Mouse (Mus musculus): ENCODE measurements around the gene Ubox5. TPM values are rescaled to one million over a fixed set of nuclear protein-coding genes. Genes with fewer than 3 reads are reported as not detected.
"Not testable (repeated sequence)": the region's sequence is repeated elsewhere in the genome, so short reads cannot be mapped to it uniquely, and the experiment has no call there.

Gene Ubox5
- polyA plus RNA-seq, 1 experiment from 2014 or later = 14.4 TPM

GRCm38 (mm10) chr2:130655660-130656339 lies 26.0 kb upstream of the Ubox5 start:
- peak overlapping the region; percentile 44 for H3K9ac ChIP-seq (ENCODE audit: low read depth, low read length)
- peaks cover 16% of the 10 kb centered on the region; the same call in 1 of the 2 replicates for H3K36me3 ChIP-seq (ENCODE audit: control insufficient read depth, insufficient read depth, low read length)
- no peaks in the 10 kb centered on the region for H3K27me3 ChIP-seq (replicated peaks; ENCODE audit: control insufficient read depth, insufficient read depth, low read length)
- peak overlapping the region; percentile 90 for H3K27ac ChIP-seq (ENCODE audit: low read depth, low read length)
- peak overlapping the region; percentile 39; the same call in 1 of the 2 replicates for H3K4me2 ChIP-seq
- WGBS = 63% methylated on average over 6 of the region's 6 CpGs
- peak; percentile 87 for ATAC-seq (replicated peaks; ENCODE audit: low FRiP score)
- DNase-seq (ENCODE audit: low spot score) = no peak
- H3K4me1 ChIP-seq (replicated peaks; ENCODE audit: control insufficient read depth, insufficient read depth, low read length) = peaks cover 18% of the 10 kb centered on the region
- no peak overlapping the region for H3K4me3 ChIP-seq (ENCODE audit: low read depth, low read length)
- no peaks in the 10 kb centered on the region for H3K9me3 ChIP-seq (ENCODE audit: control insufficient read depth, low read length)

DNA sequence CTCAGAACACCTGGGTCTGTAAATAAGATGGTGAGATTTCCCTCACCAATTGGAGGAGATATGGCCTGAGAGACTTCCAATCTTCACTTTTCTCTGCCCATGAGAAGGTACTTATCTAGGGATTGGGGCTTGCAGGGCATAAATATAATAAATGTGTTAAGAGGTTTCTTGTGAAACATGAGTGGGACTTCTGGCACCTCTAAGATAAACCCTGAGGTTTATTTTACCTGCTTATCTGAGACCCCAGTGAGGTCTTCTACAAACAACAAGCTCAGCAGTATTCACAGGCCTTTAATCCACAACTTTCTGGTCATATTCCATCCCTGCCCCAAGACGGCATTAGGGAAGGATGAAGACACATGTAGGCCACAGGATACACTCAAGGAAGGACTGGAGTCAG lies 23.9 kb upstream of the Ubox5 start:
- H3K4me3 ChIP-seq (ENCODE audit: low read depth, low read length) = no peak overlapping the region
- 0 out of 2 replicates have a peak overlapping the region, but pooled peaks have one; percentile 1 for H3K4me2 ChIP-seq
- peaks cover 18% of the 10 kb centered on the region for H3K4me1 ChIP-seq (replicated peaks; ENCODE audit: control insufficient read depth, insufficient read depth, low read length)
- peaks cover 8% of the 10 kb centered on the region; the same call in 1 of the 2 replicates for H3K36me3 ChIP-seq (ENCODE audit: control insufficient read depth, insufficient read depth, low read length)
- H3K9ac ChIP-seq (ENCODE audit: low read depth, low read length) = no peak overlapping the region
- WGBS = 59% methylated on average over 1 of the region's 1 CpGs
- DNase-seq (ENCODE audit: low spot score) (no peak), ATAC-seq (replicated peaks; ENCODE audit: low FRiP score) (peak; percentile 63)
- H3K9me3 ChIP-seq (ENCODE audit: control insufficient read depth, low read length) = no peaks in the 10 kb centered on the region
- no peaks in the 10 kb centered on the region for H3K27me3 ChIP-seq (replicated peaks; ENCODE audit: control insufficient read depth, insufficient read depth, low read length)
- H3K27ac ChIP-seq (ENCODE audit: low read depth, low read length) = no peak overlapping the region

GRCm38 (mm10) chr2:130653303-130653702 lies 23.5 kb upstream of the Ubox5 start:
- ATAC-seq (replicated peaks; ENCODE audit: low FRiP score) (no peak), DNase-seq (ENCODE audit: low spot score) (no peak)
- H3K27me3 ChIP-seq (replicated peaks; ENCODE audit: control insufficient read depth, insufficient read depth, low read length) = no peaks in the 10 kb centered on the region
- no peaks in the 10 kb centered on the region for H3K9me3 ChIP-seq (ENCODE audit: control insufficient read depth, low read length)
- H3K4me1 ChIP-seq (replicated peaks; ENCODE audit: control insufficient read depth, insufficient read depth, low read length) = peaks cover 18% of the 10 kb centered on the region
- H3K36me3 ChIP-seq (ENCODE audit: control insufficient read depth, insufficient read depth, low read length) = peaks cover 6% of the 10 kb centered on the region; the same call in 1 of the 2 replicates
- no peak overlapping the region for H3K9ac ChIP-seq (ENCODE audit: low read depth, low read length)
- H3K27ac ChIP-seq (ENCODE audit: low read depth, low read length) = no peak overlapping the region
- H3K4me2 ChIP-seq = no peak overlapping the region
- WGBS = 81% methylated on average over 2 of the region's 2 CpGs
- H3K4me3 ChIP-seq (ENCODE audit: low read depth, low read length) = no peak overlapping the region

- H3K36me3 ChIP-seq (ENCODE audit: control insufficient read depth, insufficient read depth, low read length); H3K4me1 ChIP-seq (replicated peaks; ENCODE audit: control insufficient read depth, insufficient read depth, low read length); DNase-seq (ENCODE audit: low spot score); H3K27me3 ChIP-seq (replicated peaks; ENCODE audit: control insufficient read depth, insufficient read depth, low read length); H3K27ac ChIP-seq (ENCODE audit: low read depth, low read length); H3K4me2 ChIP-seq; H3K9ac ChIP-seq (ENCODE audit: low read depth, low read length); H3K4me3 ChIP-seq (ENCODE audit: low read depth, low read length); H3K9me3 ChIP-seq (ENCODE audit: control insufficient read depth, low read length); ATAC-seq (replicated peaks; ENCODE audit: low FRiP score): not testable (repeated sequence)
- WGBS = 71% methylated on average over 6 of the region's 6 CpGs
Observed at GRCm38 (mm10) chr2:130649028-130649427, 19.2 kb upstream of the Ubox5 start.

- no peak overlapping the region for H3K27ac ChIP-seq (ENCODE audit: low read depth, low read length)
- ATAC-seq (replicated peaks; ENCODE audit: low FRiP score) (no peak), DNase-seq (ENCODE audit: low spot score) (no peak)
- WGBS = 73% methylated on average over 4 of the region's 4 CpGs
- H3K9ac ChIP-seq (ENCODE audit: low read depth, low read length) = no peak overlapping the region
- H3K9me3 ChIP-seq (ENCODE audit: control insufficient read depth, low read length) = no peaks in the 10 kb centered on the region
- no peak overlapping the region for H3K4me2 ChIP-seq
- no peak overlapping the region for H3K4me3 ChIP-seq (ENCODE audit: low read depth, low read length)
- H3K27me3 ChIP-seq (replicated peaks; ENCODE audit: control insufficient read depth, insufficient read depth, low read length) = peaks cover 9% of the 10 kb centered on the region
- no peaks in the 10 kb centered on the region for H3K36me3 ChIP-seq (ENCODE audit: control insufficient read depth, insufficient read depth, low read length)
- H3K4me1 ChIP-seq (replicated peaks; ENCODE audit: control insufficient read depth, insufficient read depth, low read length) = peaks cover 10% of the 10 kb centered on the region
Observed at GRCm38 (mm10) chr2:130645198-130645597, 15.4 kb upstream of the Ubox5 start.

- WGBS = 3% methylated on average over 34 of the region's 40 CpGs
- DNase-seq (ENCODE audit: low spot score) (peak; percentile 92), ATAC-seq (replicated peaks; ENCODE audit: low FRiP score) (peak; percentile 98)
- peak within 1 kb of the TSS; percentile 95 for H3K4me2 ChIP-seq
- H3K27me3 ChIP-seq (replicated peaks; ENCODE audit: control insufficient read depth, insufficient read depth, low read length) = peaks cover 18% of the 10 kb centered on the region
- H3K4me1 ChIP-seq (replicated peaks; ENCODE audit: control insufficient read depth, insufficient read depth, low read length) = peaks cover 10% of the 10 kb centered on the region
- peak within 1 kb of the TSS; percentile 66 for H3K4me3 ChIP-seq (ENCODE audit: low read depth, low read length)
- no peaks in the 10 kb centered on the region for H3K36me3 ChIP-seq (ENCODE audit: control insufficient read depth, insufficient read depth, low read length)
- H3K27ac ChIP-seq (ENCODE audit: low read depth, low read length) = no peak within 1 kb of the TSS; the same call in 1 of the 2 replicates
- H3K9me3 ChIP-seq (ENCODE audit: control insufficient read depth, low read length) = no peaks in the 10 kb centered on the region
- H3K9ac ChIP-seq (ENCODE audit: low read depth, low read length) = peak within 1 kb of the TSS; percentile 69
Observed at GRCm38 (mm10) chr2:130642684-130643369, 13.0 kb upstream of the Ubox5 start, which contains the start of gene Lzts3. Gene Lzts3 (minus strand): TSS chr2:130642803.

GRCm38 (mm10) chr2:130642197-130642660 lies 12.4 kb upstream of the Ubox5 start:
- Histone ChIP-seq H3K9me3 (ENCODE audit: control insufficient read depth, low read length) (no peaks in the 10 kb centered on the region), H3K4me3 (ENCODE audit: low read depth, low read length) (peak overlapping the region; percentile 66), H3K4me1 (replicated peaks; ENCODE audit: control insufficient read depth, insufficient read depth, low read length) (peaks cover 12% of the 10 kb centered on the region), H3K27ac (ENCODE audit: low read depth, low read length) (no peak overlapping the region; the same call in 1 of the 2 replicates), H3K4me2 (peak overlapping the region; percentile 95), H3K9ac (ENCODE audit: low read depth, low read length) (peak overlapping the region; percentile 69), H3K36me3 (ENCODE audit: control insufficient read depth, insufficient read depth, low read length) (no peaks in the 10 kb centered on the region), H3K27me3 (replicated peaks; ENCODE audit: control insufficient read depth, insufficient read depth, low read length) (peaks cover 24% of the 10 kb centered on the region)
- DNase-seq (ENCODE audit: low spot score) (peak; percentile 44), ATAC-seq (replicated peaks; ENCODE audit: low FRiP score) (peak; percentile 8; the same call in 1 of the 2 replicates)
- WGBS = 1% methylated on average over 18 of the region's 27 CpGs

DNA sequence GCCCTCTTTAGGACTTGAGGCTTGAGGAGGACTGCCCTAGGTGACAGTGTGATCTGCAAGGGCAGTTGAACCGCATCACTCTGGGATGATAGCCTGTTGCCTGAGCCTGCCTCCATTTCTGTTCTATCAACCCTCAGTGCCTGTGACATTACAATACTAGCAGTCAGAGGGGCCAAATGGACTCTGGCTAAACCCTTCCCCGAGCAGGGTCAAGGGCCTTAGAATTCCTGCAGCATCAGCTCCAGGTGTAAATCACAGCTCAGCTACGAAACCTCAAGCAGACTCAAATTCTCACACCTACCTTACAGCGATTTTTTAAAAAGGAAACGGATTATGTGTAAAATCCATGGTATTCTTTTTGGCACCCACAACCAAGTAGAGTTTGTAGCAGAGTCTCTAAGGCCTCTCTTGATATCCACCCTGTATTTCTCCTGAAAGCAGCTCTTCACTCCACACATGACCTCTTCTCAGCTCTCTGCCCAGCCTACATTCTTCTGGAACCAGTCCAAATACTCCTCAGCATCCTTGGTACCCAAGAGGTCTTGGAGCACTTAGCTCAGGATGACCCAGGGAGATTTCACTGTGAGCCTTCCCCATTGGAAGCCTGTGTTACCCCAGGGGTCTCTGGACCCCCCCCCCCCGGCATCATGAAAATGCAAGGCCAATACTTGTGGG lies 11.7 kb upstream of the Ubox5 start:
- H3K27ac ChIP-seq (ENCODE audit: low read depth, low read length) = no peak overlapping the region
- WGBS = 57% methylated on average over 6 of the region's 6 CpGs
- H3K4me1 ChIP-seq (replicated peaks; ENCODE audit: control insufficient read depth, insufficient read depth, low read length) = peaks cover 12% of the 10 kb centered on the region
- H3K9ac ChIP-seq (ENCODE audit: low read depth, low read length) = no peak overlapping the region
- H3K9me3 ChIP-seq (ENCODE audit: control insufficient read depth, low read length) = no peaks in the 10 kb centered on the region
- no peak overlapping the region for H3K4me3 ChIP-seq (ENCODE audit: low read depth, low read length)
- no peaks in the 10 kb centered on the region for H3K36me3 ChIP-seq (ENCODE audit: control insufficient read depth, insufficient read depth, low read length)
- H3K4me2 ChIP-seq = no peak overlapping the region
- ATAC-seq (replicated peaks; ENCODE audit: low FRiP score) (no peak), DNase-seq (ENCODE audit: low spot score) (no peak)
- peaks cover 31% of the 10 kb centered on the region for H3K27me3 ChIP-seq (replicated peaks; ENCODE audit: control insufficient read depth, insufficient read depth, low read length)
